Mouse (Mus musculus) urinary bladder, postnatal 14 days (tissue): Measurements from ENCODE around the gene Plekhb2.

ENCODE experiments used
- DNase-seq: peaks from one replicate; pipeline ENCODE4 v3.0.0; 2021; ENCODE audit warnings: low spot score

Gene Plekhb2

DNA sequence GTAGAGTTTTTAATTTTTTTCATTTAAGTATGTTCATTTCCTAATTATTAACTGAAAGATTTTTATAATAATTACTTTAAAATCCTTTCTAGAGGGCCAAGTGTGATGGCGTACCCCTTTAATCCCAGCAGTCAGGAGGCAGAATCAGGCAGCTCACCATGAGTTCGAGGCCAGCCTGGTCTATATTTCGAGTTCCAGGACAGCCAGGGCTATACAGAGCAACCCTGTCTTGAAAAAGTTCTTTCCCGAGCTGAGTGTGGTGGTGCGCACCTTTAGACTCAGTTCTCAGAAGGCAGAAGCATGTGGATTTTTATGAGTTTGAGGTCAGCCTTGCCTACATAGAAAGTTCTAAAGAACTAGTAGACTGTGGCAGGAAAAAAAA lies 17.8 kb downstream of the Plekhb2 start:
- DNase-seq: no peak

DNA sequence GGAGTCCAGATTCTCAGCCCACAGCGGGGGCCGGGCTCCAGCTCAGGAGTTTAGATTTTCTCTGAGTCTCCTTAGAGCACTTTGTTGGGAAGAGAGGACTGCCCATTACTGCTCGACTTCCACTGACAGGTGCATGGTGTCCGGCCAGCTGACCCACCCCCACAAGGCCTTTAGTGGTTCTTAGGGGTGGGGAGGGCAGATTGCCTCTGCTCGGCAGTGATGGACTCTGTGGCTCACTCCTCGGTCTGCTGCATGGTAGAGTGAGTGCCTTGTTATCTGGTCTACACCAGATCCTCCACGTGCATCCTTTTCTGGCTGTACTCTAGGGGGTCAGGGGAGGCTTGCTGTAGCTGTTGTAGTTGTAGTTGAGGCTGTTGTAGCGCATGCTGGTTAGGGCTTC lies 18.6 kb downstream of the Plekhb2 start:
- DNase-seq: no peak

DNA sequence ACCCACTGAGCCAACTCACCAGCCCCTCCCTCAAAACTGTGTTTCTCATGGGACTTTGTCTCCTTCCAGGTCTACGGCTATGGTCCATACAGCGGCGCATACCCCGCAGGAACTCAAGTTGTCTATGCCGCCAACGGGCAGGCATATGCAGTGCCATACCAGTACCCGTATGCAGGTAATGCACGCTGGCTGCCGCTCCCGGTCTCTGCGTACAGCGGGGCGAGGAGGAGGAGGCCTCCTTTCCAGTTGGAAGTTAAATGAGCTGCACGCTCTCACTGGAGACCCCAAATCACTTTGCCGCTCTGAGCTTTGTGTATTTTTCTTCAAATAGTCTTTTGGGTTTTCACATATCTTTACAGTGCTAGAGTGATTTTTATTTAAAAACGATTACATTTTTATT lies 19.5 kb downstream of the Plekhb2 start:
- no peak for DNase-seq

DNA sequence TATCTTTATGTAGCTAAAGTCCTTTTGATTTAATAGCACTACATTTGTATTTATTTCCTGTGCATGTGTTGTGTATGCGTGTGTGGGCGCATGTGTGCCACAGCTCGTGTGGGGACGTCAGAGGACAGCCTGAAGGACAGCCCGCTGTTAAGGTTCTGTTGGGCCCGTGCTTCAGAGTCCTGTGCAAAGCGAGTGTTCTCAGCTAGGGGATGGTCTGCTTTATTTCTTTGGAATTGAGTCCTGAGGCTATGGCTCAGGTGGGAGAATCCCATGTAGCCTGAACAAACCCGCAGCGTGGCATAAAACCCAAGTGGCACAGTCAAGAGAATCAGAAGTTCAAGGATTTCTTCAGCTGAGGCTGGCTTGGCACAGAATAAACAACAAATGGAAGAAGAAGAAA lies 21.4 kb downstream of the Plekhb2 start:
- DNase-seq: no peak

DNA sequence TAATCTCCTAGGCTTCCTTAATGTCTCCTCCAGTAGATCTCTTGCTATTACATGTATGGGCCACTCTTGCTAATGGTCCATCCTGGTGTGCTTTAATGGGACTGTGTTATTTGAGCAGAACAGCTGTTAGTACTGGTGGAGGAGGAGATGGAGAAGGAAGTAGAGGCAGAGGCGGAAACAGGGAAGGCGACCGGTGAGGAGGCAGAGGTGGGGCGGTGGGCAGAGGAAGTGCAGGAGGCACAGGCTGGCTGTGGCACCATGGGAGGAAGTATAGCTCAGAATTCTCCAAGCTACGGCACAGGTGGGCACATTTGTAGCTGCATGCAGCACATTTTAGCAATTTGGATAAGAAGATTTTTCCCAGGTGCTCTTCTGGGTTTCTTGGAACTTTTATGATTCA lies 23.8 kb downstream of the Plekhb2 start:
- no peak for DNase-seq

DNA sequence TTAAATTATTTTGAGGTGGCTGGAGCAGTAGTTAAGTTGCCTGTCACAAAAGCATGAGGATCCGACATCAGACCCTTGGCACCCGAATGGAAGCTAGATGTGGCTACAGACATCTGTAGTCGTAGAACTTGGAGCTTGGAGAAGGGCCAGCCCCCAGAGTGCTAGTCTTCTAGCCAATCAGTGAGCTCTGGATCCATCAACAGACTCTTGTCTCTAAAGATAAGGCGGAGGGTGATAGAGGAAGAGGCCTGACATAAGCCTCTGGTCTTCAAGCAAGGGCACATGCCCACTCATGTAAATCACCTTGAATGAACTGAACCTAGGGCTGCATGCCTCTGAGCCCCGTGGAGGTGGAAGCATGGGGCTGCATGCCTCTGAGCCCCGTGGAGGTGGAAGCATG lies 29.8 kb downstream of the Plekhb2 start:
- no peak for DNase-seq

DNA sequence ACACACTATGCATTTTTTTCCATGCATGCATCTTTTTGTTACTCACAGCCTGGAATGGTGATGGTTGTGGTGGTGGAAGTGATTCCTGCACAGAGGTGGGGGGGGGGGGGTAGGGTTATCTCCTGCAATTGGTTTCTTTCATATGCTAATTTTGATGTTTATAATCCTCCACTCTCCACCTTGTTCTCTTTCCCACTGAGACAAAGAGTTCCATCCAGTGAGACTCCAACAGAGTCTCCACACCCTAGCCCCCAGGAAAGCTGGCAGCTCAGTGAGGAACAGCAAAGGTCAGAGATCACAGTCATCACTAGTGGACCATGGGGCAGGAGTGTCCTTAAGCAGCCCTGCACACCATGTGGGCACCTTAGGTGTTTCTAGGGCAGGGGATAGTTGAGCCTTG lies 34.0 kb downstream of the Plekhb2 start:
- no peak for DNase-seq

DNA sequence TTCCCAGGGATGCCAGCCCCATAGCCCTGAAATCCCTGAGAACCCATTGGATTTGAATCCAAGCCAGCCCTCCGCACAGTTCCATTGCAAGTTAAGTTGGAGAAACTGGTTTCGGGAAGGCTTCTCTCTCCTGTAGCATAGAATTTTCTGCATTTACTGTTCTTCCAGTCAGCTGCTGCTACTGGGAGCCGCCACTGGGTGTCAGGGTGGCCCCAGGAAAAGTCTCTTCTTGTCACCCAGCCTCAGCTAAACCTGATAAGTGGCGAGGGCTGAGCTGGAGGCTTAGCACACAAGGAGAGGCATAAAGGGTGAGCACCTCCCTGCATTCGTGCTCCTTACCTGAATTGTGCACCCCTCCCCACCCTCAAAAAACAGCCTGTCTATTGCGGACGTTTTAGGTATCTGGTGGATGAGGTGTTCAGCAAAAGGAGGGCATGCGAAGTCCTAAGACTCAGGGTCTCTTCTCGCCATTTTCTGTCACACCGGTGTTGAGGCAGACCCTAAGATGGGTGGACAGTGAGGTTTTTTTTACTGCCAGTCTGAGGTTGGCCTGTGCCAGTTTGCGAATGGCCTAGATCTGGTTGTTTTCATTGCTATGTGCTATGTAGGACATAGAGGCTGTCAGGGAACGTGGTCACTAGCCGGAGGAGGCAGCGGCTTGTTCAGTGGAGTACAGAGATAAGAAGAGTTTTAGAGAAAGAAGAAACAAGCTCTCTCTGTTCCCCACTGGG lies 41.9 kb downstream of the Plekhb2 start:
- peak; percentile 36 for DNase-seq

DNA sequence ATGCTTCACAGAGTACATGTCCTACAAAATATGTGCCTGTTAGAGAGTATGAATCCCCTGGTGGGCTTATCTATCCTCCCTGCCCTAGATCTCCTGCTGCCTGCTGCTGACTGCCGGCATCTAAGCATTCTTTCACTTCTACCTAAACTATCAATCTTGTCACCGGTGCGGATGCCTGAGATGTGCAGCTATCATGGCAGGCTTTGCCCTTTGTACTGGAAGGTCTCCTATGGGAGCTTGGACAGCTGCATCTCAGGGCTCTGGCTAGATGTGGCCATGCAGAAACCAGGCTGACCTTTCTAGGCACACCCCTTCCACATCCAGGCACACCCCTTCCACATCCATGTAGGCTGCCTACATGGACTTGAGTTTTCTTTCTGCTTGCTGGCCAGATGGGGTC lies 42.7 kb downstream of the Plekhb2 start:
- DNase-seq: no peak

DNA sequence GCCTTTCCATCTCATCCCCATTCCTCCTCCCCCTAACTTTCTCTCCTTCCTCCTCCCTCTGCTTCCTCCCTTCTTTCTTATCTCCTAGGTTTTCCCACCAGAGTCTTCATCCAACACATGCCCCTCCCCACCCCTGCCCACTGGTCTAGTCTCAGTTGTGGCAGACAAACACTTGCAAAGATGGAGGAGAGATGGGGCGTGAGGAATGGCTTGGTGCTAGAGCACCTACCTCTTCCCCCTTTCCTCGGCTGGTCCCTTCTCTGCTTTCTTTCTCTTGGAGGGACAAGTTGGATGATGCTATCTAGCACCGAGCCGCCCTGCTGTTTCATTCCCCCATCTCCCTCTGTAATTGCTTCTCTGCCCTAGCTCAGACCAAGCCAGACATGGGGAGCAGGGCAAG lies 43.6 kb downstream of the Plekhb2 start:
- no peak for DNase-seq

DNA sequence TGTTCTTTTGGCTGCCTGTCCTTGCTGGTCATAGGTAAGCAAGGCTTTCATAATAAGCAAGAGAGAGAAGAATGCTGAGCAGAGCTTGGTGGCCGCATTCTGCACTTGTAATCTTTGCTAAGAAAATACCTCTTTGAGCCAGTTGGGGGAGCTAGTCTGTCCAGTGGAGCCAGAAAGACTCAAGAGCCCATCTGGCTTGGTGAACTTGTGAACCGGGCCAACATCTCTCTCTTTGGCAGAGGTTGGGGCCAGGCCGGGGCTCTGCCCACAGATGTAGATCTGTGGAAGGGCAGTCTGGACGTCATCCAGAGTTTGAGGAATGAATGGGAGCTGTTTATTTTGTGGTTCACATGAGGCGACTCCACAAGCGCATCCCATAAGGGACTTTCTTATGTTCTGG lies 44.1 kb downstream of the Plekhb2 start:
- peak; percentile 18 for DNase-seq

DNA sequence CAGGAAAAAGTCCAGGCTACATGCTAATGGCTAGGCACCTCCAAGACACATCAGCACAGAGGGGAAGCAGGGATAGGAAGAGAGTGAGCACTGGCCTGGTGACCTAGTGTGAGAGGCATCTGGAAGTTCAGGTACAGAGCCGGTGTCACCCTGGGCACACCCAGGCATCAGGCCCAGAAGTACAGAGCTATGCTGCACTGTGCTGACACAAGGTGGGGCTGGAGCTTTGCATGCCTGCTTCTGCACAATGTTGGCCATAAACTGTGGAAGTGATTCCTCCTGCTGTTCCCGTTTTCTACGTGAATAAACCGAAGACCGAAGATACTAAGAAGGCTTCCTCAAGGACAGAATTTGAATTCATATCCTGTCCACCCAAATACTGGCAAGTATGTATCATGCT lies 46.3 kb downstream of the Plekhb2 start:
- DNase-seq: peak; percentile 38

DNA sequence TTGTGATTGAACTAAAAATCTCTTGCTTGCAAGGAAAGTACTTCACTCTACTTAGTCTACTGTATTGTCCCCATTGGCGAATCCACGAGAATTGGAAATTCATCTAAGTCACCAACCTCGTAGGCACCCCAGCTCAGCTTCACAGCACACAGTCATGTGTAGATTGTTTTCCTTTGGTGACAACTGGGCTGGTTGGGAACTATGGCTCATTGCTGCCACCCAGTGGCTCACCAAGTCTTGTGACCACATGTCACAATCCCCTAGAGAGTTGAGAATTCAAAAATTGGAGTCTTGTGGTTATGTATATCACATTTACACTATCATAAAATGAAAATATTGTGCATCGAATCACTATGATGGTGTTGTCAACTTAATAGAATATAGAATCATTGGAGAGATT lies 47.1 kb downstream of the Plekhb2 start:
- DNase-seq: peak; percentile 62

DNA sequence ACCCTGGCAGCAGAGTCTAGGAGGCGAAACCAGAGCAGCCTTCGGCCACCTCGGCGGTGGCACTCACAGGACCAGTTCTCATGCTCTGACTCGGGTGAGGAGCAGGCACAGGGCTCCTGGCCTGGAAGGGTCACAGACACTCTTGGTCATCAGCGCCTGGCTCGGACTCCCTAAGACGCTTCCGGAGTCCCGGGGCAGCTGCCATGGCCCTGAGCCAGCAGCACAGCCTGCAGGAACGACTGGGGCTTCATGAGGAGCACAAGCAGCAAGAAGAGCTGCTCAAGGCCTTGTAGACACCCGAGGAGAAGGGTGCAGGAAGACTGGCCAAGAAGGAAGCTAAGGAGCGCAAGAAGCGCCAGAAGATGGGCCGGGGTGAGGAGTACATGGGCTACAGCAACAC lies 78.9 kb downstream of the Plekhb2 start:
- no peak for DNase-seq
